Mouse (Mus musculus): ENCODE measurements around the gene Gm21094. TPM values are rescaled to one million over a fixed set of nuclear protein-coding genes. Genes with fewer than 3 reads are reported as not detected.
"Not testable (repeated sequence)": the region's sequence is repeated elsewhere in the genome, so short reads cannot be mapped to it uniquely, and the experiment has no call there.

The Gm21094 gene
- polyA plus RNA-seq (2012; rRNA removed), result not detected in 2 replicates

GRCm38 (mm10) chrY:32620343-32620742 is at the start of gene Gm21094:
Gene Gm21094 (minus strand): TSS chrY:32620443.
- H3K4me3 ChIP-seq (ENCODE audit: control insufficient read depth, insufficient read depth, low read length); H3K4me1 ChIP-seq (replicated peaks; ENCODE audit: control insufficient read depth, insufficient read depth, low read length); DNase-seq; H3K27ac ChIP-seq (ENCODE audit: control insufficient read depth, insufficient read depth, low read length); H3K36me3 ChIP-seq (ENCODE audit: control insufficient read depth, insufficient read depth, low read length); H3K27me3 ChIP-seq (ENCODE audit: control insufficient read depth, insufficient read depth, low read length): not testable (repeated sequence)
- no CpG with 5 or more reads among the region's 8 CpGs for WGBS
